Mouse (Mus musculus): ENCODE measurements around the gene Tomm6. TPM values are rescaled to one million over a fixed set of nuclear protein-coding genes. Genes with fewer than 3 reads are reported as not detected.

Gene Tomm6
- total RNA-seq, 2 experiments from 2014 or later: 204 to 205 TPM

DNA sequence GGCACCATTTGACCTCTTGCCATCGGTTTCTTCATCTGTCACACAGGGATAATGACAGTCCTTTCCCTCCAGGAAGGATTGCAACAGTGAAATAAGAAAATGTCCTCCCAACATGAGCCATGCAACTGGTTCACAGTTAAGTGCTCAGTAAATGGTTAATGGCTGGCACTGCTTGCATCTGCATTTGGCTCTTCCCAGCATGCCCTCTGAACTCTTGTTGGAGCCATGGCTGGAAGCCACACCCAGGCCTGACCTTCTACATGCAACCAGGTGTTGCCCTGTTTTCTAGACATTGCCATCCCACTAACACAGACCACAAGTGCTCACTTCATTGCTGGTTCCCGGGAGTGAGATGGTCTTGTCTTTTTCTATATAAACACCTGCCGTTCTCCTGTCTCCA is 19.8 kb upstream of the Tomm6 start:
- Histone ChIP-seq H3K4me3 (no peak overlapping the region), H3K27ac (no peak overlapping the region)
- DNase-seq (ENCODE audit: low spot score in 2 of 2): no peak
- TF ChIP-seq CTCF (conservative IDR thresholded peaks at IDR 0.05): no peak

DNA sequence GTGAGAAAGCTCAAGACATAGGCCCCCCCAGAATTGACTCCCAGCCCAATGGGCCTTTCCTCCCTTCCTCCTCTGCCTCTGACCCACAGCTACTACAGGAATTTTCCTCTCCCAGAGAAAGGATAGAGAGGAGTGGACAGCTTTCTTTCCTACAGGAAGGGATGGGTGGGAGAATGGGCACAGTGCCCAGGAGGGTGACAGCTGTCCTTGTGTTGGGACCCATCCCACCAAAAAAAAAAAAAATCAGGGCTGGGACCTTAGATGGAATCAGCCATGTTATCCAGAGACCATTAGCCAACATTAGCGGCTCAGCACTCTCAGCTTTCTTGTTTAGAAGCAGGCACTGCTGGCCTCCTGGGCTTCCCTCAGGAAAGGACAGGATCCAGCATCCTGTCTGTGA is 18.0 kb upstream of the Tomm6 start:
- no peak overlapping the region for H3K27ac ChIP-seq
- no peak overlapping the region for H3K4me3 ChIP-seq
- no peak for TF ChIP-seq CTCF (conservative IDR thresholded peaks at IDR 0.05)
- no peak for DNase-seq (ENCODE audit: low spot score in 2 of 2)

DNA sequence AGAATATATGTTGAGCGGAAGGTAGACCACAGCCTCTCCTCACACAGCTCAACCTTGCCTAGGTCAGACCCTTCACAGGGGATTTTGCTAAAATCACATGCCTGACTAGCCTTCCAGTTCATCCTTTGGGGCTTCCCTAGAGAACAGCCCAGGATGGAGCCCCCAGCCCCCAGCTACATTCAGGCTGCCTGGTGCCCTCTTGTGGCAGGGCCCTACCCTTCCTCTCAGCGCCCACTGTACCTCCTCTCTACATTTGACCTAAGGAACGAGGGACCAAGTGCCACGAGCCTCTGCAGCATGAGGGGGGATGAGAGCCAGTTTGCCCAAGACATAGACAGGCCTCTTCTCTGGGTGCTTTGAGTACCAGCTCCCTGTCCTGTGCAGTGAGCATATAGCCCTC is 16.5 kb upstream of the Tomm6 start:
- Histone ChIP-seq H3K27ac (no peak overlapping the region), H3K4me3 (no peak overlapping the region)
- no peak for DNase-seq (ENCODE audit: low spot score in 2 of 2)
- peak; percentile 58 for TF ChIP-seq CTCF (conservative IDR thresholded peaks at IDR 0.05)

DNA sequence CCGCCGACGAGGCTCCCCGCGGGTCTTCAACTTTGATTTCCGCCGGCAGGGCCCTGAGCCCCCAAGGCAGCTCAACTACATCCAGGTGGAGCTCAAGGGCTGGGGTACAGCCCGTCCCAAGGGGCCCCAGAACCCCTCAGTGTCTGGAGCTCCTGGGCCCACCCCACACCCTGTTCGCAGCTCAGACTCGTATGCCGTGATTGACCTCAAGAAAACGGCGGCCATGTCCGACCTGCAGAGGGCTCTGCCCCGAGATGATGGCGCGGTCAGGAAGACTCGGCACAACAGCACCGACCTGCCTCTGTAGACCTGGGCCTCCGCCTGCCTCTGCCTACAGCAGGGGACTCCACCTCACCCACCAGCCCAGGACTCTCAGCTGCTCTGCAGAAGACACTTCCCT is 15.4 kb upstream of the Tomm6 start:
- no peak for DNase-seq (ENCODE audit: low spot score in 2 of 2)
- no peak overlapping the region for H3K4me3 ChIP-seq
- H3K27ac ChIP-seq: no peak overlapping the region
- TF ChIP-seq CTCF (conservative IDR thresholded peaks at IDR 0.05): no peak

DNA sequence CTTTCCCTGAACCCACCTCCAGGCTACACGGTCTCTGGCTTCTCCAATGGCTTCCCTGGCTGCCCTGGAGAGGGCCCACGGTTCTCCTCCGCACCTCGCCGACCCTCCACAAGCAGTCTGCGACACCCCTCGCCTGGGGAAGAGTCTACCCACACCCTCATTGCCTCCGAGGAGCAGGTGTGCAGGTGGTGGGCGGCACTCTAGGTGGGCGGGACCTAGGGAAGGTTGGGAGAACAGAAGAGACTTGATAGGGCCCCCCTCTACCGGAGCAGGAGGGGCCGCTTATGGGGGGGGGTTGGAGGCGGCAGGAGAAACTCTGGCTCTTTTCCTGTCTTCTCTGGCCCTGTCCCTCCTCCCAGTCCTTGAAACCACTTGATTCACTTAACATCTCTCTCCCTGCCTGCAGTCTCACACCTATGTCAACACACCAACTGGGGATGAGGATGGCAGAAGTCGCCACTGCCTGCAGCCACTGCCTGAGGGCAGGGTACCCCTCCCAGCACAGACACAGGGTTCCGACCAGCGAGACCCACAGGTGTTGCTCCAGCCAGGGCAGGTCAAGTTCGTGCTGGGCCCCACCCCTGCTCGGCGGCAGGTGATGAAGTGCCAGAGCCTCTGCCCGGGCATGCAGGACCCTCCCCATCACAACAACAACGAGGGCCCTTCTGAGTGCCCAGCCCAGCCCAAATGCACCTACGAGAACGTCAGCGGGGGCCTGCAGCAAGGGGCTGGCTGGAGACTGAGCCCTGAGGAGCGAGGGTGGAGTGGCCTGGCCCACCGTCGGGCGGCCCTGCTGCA is 14.6 kb upstream of the Tomm6 start:
- no peak for TF ChIP-seq CTCF (conservative IDR thresholded peaks at IDR 0.05)
- no peak for DNase-seq (ENCODE audit: low spot score in 2 of 2)
- no peak overlapping the region for H3K4me3 ChIP-seq
- H3K27ac ChIP-seq: no peak overlapping the region

DNA sequence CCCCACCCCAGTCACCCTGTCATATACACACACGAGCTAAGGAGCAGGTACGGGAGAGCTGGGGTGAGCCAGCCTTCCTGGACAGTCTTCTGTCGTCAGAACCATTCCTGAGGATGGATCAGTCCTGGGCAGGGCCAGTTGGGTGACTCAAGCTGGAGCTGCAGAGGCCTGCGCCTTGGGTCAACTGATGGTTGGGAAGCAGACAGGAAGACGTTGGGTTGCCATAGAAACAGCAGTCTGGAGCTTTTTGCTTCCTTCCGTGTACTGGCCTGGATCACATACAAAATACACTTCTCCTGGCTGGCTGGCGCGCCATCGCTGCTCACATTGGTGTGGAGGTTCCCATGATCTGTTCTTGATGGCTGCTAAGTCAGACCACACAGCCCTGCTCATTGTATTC is 13.6 kb upstream of the Tomm6 start:
- DNase-seq (ENCODE audit: low spot score in 2 of 2): no peak
- no peak for TF ChIP-seq CTCF (conservative IDR thresholded peaks at IDR 0.05)

DNA sequence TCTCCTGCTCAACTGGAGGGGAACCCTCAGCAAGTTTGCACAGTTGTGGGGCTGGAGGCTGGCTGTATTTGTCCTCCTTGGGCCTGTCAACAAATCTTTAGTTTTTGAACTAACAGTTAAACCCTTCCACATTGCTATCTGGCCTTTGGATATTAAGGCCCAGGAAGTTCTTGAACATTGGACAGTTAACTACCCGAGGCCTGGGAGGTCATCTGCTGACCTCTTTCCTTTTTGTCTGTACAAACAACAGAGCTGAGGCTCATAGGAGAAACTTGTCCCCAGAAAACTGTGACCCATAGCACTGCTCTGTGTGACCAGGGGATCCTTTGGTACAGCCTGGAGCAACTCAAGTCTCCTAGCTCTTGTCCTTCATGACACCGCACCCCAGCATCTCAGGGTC is 10.9 kb upstream of the Tomm6 start:
- Histone ChIP-seq H3K4me3 (no peak overlapping the region), H3K27ac (no peak overlapping the region)
- DNase-seq (ENCODE audit: low spot score in 2 of 2): no peak
- no peak for TF ChIP-seq CTCF (conservative IDR thresholded peaks at IDR 0.05)

More for the DNA sequence above, 13.6 kb upstream of the Tomm6 start:
- Histone ChIP-seq H3K4me3 (no peak overlapping the region), H3K27ac (no peak overlapping the region)

DNA sequence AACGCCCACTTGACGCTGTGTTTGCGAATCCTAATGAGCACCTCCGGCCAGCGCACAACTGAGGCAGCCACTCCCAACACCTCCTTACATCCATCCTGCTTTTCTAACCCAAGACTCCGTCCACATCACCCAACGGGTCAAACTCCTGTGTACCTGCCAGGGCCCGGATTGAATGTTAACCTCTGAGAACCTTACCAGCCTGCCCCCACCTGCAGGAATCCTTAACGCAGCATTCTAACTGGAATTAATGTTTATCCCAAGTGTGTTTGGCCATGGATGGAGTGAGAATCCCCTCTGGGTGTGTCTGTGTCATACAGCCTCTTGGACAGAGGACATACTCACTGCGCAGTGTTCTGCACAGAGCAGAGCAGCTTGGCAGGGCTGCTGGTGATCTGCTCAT is 10.0 kb upstream of the Tomm6 start:
- Histone ChIP-seq H3K27ac (no peak overlapping the region), H3K4me3 (no peak overlapping the region)
- no peak for TF ChIP-seq CTCF (conservative IDR thresholded peaks at IDR 0.05)
- DNase-seq (ENCODE audit: low spot score in 2 of 2): no peak

DNA sequence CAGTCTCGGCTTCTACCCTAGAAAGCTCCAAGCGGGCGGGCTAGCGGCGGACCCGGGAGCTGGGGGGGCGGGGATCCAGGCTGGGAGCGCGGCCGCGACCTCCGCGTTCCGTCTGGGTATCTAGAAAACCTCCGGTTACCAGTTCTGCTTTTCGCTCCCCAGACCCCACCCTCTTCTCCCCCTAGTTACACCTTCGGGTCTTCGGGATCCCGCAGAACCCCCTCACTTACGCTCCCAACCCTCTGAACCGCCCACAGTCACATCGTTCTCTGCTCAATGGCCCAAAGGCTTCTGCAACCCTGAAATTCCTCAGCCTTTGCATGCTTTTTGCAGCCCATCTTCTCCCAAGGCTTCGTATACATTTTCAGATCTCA is 7.1 kb upstream of the Tomm6 start:
- Histone ChIP-seq H3K4me3 (peak overlapping the region; percentile 78), H3K27ac (peak overlapping the region; percentile 89)
- no peak for TF ChIP-seq CTCF (conservative IDR thresholded peaks at IDR 0.05)
- no peak for DNase-seq (ENCODE audit: low spot score in 2 of 2)

DNA sequence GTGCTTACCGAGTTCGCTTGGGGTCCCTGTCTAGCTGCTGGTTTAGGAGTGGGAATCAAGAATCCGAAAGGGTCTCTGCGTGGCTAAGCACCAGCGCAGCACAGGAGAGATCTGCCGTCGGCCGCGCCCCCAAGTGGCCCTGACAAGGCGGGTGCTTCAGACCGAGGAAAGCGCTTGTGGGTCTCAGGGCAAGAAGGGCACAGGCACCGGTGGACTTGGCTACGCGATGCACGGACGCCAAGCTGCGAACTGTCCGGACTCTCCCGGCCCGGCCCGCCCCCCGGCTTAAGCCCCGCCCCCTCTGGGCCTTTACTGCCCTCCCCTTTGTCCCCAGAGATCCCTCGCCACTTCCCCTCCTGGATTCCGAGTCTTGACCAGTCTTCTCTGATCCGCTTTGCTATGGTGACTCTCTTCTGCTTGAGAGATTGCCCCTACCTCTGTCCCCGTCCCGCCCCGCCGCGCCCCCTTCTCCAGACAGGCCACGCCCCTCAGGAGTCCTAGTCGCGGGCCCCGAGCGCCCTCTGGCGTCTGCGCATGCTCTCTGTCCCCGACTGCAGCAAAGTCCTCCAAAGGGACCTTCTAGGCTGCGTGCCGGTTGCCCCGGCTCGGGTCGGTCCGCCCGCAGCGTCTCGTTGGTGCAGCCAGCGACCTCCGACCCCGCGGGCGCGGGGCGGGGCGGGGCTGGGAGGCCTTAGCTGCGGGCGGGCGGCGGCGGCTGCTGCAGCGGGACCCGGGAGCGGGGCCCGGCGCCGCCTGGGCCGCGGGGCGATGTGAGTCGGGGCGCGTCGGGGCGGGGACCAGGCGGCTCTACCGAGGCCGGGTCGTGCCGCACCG is 6.5 kb upstream of the Tomm6 start, which contains the start of gene Prickle4:
TSS of gene Prickle4 (minus strand) at position 234 of the 834 bp plus-strand sequence.
- H3K4me3 ChIP-seq: peak within 1 kb of the TSS; percentile 78
- H3K27ac ChIP-seq: peak within 1 kb of the TSS; percentile 89
- peak; percentile 79 for TF ChIP-seq CTCF (conservative IDR thresholded peaks at IDR 0.05)
- peak; percentile 97 to 99 for DNase-seq (ENCODE audit: low spot score in 2 of 2)

DNA sequence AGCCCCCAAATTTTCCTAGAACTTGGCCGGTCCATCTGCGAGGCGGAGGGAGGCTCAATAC is 6.1 kb upstream of the Tomm6 start, which contains the start of gene Gm21981:
TSS of gene Gm21981 (minus strand) at position 14 of the 61 bp plus-strand sequence.
- TF ChIP-seq CTCF (conservative IDR thresholded peaks at IDR 0.05): no peak
- DNase-seq (ENCODE audit: low spot score in 2 of 2): no peak
- Histone ChIP-seq H3K27ac (peak within 1 kb of the TSS; percentile 89), H3K4me3 (peak within 1 kb of the TSS; percentile 78)

DNA sequence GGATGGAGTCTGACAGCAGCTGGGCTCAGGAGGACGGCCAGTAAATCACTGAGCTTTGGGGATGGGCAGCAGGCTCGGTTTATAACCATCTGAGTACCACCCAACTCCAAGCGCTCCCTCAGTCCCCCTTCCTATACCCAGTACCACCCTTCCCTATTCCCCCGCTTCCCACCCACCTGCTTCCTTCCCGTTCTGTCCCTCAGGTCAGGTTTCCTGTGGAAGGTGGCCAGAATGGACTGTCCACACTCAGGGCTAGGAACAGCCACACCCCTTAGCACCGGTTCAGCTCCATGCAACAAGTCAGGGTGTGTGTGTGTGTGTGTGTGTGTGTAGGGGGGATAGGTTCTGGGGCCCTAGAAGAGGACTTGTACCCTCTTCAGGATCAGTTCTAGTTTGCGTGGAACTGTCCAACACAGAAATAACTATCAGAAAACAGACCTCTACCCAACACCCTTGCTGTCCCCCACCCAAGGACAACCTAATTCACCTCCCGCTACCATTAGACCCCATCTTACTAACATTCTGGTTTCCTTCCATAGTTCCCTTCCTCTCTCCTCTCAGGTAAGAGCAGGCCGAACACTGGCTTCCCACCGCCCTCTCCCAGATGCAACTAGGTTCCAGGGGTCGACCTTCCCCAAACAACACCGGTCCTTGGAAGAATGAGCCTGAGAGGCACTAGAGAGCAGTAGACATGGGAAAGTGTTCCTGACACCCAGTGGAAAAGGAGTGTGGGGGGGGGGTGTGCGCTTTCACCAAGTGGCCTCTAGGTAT is 5.7 kb upstream of the Tomm6 start:
- no peak for DNase-seq (ENCODE audit: low spot score in 2 of 2)
- TF ChIP-seq CTCF (conservative IDR thresholded peaks at IDR 0.05): no peak
- peak overlapping the region; percentile 78 for H3K4me3 ChIP-seq
- H3K27ac ChIP-seq: peak overlapping the region; percentile 89; the same call in 1 of the 2 replicates

DNA sequence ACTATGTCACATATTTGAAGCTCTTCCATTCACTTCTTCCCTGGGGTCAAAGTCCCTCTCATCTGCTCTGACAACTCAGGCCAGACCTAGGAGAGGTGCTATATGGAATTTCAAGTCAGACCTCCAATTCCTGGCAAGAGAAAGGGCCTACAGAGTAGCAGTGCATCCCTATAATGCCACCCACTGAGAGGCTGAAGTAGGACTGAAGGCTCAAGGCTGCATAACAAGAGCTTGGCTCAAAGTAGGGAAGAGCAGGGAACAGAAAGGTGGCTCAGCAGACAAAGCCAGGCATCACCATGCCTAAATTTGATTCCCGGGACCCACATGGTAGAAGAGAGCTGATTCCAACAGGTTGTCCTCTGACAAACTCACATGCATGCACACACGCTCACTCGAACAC is 3.5 kb upstream of the Tomm6 start:
- Histone ChIP-seq H3K27ac (no peak overlapping the region), H3K4me3 (no peak overlapping the region)
- no peak for DNase-seq (ENCODE audit: low spot score in 2 of 2)
- no peak for TF ChIP-seq CTCF (conservative IDR thresholded peaks at IDR 0.05)
